Mouse (Mus musculus): ENCODE measurements at regions not wholly inside any gene's neighbourhood (a gene's known extent, or its start where the extent isn't known, plus 50 kb on each side); places are given as distances from the start of the nearest gene placed in this dataset.

GRCm38 (mm10) chr15:88408461-88409379 lies 191.4 kb upstream of the Zdhhc25 start:
- H3K27ac ChIP-seq (ENCODE audit: insufficient read depth, low read depth, low read length): no peak overlapping the region
- H3K36me3 ChIP-seq (ENCODE audit: control insufficient read depth, insufficient read depth, low read length): no peaks in the 10 kb centered on the region
- TF ChIP-seq CTCF (IDR thresholded peaks at IDR 0.05; ENCODE audit: extremely low read depth, insufficient read length, insufficient replicate concordance, low read depth, low read length): no peak
- WGBS: 84% methylated on average over 20 of the region's 20 CpGs
- no peak overlapping the region for H3K4me3 ChIP-seq (ENCODE audit: low read depth, low read length)
- H3K4me1 ChIP-seq (ENCODE audit: control insufficient read depth, insufficient read depth, insufficient read length, low read length): no peaks in the 10 kb centered on the region
- H3K27me3 ChIP-seq (ENCODE audit: control insufficient read depth, insufficient read depth, low read length): no peaks in the 10 kb centered on the region

DNA sequence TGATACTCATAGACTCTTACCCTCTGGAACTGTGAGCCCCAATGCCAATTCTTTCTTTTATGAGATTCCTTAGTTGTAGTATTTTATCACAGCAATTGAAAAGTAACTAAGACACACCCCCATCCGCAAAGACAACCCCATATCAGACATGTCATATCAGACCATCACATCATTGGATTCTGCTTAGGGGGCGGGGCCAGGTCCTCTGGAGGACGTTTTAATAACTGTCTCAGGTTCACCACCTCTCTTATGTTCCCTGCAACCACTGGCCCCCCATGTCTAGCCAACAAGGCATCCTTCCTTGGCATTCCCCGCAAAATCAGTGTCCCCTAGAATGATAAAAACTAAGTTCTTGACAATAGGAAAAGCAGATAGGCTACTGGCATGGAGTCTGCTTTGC lies 185.9 kb upstream of the Zdhhc25 start:
- 62% methylated on average over 4 of the region's 4 CpGs for WGBS
- Histone ChIP-seq H3K36me3 (ENCODE audit: control insufficient read depth, insufficient read depth, low read length) (no peaks in the 10 kb centered on the region), H3K4me1 (ENCODE audit: control insufficient read depth, insufficient read depth, insufficient read length, low read length) (no peaks in the 10 kb centered on the region), H3K27ac (ENCODE audit: insufficient read depth, low read depth, low read length) (no peak overlapping the region), H3K4me3 (ENCODE audit: low read depth, low read length) (no peak overlapping the region), H3K27me3 (ENCODE audit: control insufficient read depth, insufficient read depth, low read length) (no peaks in the 10 kb centered on the region)
- TF ChIP-seq POLR2A (IDR thresholded peaks at IDR 0.05; ENCODE audit: low read depth, low read length) (no peak), CTCF (IDR thresholded peaks at IDR 0.05; ENCODE audit: extremely low read depth, insufficient read length, insufficient replicate concordance, low read depth, low read length) (no peak)

GRCm38 (mm10) chr15:88418881-88419280 lies 181.2 kb upstream of the Zdhhc25 start:
- H3K4me3 ChIP-seq (ENCODE audit: low read depth, low read length): no peak overlapping the region
- H3K36me3 ChIP-seq (ENCODE audit: control insufficient read depth, insufficient read depth, low read length): no peaks in the 10 kb centered on the region
- H3K27me3 ChIP-seq (ENCODE audit: control insufficient read depth, insufficient read depth, low read length): no peaks in the 10 kb centered on the region
- WGBS: 73% methylated on average over 8 of the region's 8 CpGs
- no peak overlapping the region for H3K27ac ChIP-seq (ENCODE audit: insufficient read depth, low read depth, low read length)
- no peaks in the 10 kb centered on the region for H3K4me1 ChIP-seq (ENCODE audit: control insufficient read depth, insufficient read depth, insufficient read length, low read length)
- TF ChIP-seq CTCF (IDR thresholded peaks at IDR 0.05; ENCODE audit: extremely low read depth, insufficient read length, insufficient replicate concordance, low read depth, low read length) (no peak), POLR2A (IDR thresholded peaks at IDR 0.05; ENCODE audit: low read depth, low read length) (no peak)

GRCm38 (mm10) chr15:88428441-88428840 lies 171.7 kb upstream of the Zdhhc25 start:
- no peaks in the 10 kb centered on the region for H3K36me3 ChIP-seq (ENCODE audit: control insufficient read depth, insufficient read depth, low read length)
- H3K27ac ChIP-seq (ENCODE audit: insufficient read depth, low read depth, low read length): no peak overlapping the region
- H3K4me3 ChIP-seq (ENCODE audit: low read depth, low read length): no peak overlapping the region
- TF ChIP-seq POLR2A (IDR thresholded peaks at IDR 0.05; ENCODE audit: low read depth, low read length) (no peak), CTCF (IDR thresholded peaks at IDR 0.05; ENCODE audit: extremely low read depth, insufficient read length, insufficient replicate concordance, low read depth, low read length) (no peak)
- 75% methylated on average over 7 of the region's 7 CpGs for WGBS
- H3K4me1 ChIP-seq (ENCODE audit: control insufficient read depth, insufficient read depth, insufficient read length, low read length): no peaks in the 10 kb centered on the region
- H3K27me3 ChIP-seq (ENCODE audit: control insufficient read depth, insufficient read depth, low read length): no peaks in the 10 kb centered on the region

GRCm38 (mm10) chr15:88430941-88431340 lies 169.2 kb upstream of the Zdhhc25 start:
- H3K4me3 ChIP-seq (ENCODE audit: low read depth, low read length): no peak overlapping the region
- WGBS: 85% methylated on average over 7 of the region's 7 CpGs
- no peaks in the 10 kb centered on the region for H3K4me1 ChIP-seq (ENCODE audit: control insufficient read depth, insufficient read depth, insufficient read length, low read length)
- no peak for TF ChIP-seq POLR2A (IDR thresholded peaks at IDR 0.05; ENCODE audit: low read depth, low read length)
- no peak for TF ChIP-seq CTCF (IDR thresholded peaks at IDR 0.05; ENCODE audit: extremely low read depth, insufficient read length, insufficient replicate concordance, low read depth, low read length)
- H3K27ac ChIP-seq (ENCODE audit: insufficient read depth, low read depth, low read length): no peak overlapping the region
- no peaks in the 10 kb centered on the region for H3K27me3 ChIP-seq (ENCODE audit: control insufficient read depth, insufficient read depth, low read length)
- H3K36me3 ChIP-seq (ENCODE audit: control insufficient read depth, insufficient read depth, low read length): no peaks in the 10 kb centered on the region

DNA sequence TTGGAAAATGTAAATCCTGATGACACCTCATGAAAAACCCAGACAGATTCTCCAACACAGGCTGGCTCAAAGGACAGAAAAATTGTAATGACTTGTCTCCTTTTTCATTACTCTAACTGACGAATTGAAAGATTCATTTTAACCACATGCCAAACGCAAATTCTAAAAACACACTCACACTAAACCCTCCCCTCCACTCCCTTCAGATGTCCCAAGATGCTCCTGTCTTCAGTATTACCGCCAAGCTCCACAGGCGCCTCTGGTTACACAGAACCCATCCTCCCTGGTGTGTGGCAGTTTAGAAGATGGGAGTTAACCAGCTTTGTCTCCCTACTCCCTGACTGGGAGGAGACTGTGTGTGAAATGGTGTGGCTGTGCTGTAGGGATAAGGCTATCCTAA lies 151.8 kb upstream of the Zdhhc25 start:
- Histone ChIP-seq H3K4me3 (ENCODE audit: low read depth, low read length) (no peak overlapping the region), H3K27ac (ENCODE audit: insufficient read depth, low read depth, low read length) (no peak overlapping the region), H3K4me1 (ENCODE audit: control insufficient read depth, insufficient read depth, insufficient read length, low read length) (no peaks in the 10 kb centered on the region), H3K36me3 (ENCODE audit: control insufficient read depth, insufficient read depth, low read length) (no peaks in the 10 kb centered on the region), H3K27me3 (ENCODE audit: control insufficient read depth, insufficient read depth, low read length) (no peaks in the 10 kb centered on the region)
- 71% methylated on average over 4 of the region's 4 CpGs for WGBS
- TF ChIP-seq POLR2A (IDR thresholded peaks at IDR 0.05; ENCODE audit: low read depth, low read length): no peak

DNA sequence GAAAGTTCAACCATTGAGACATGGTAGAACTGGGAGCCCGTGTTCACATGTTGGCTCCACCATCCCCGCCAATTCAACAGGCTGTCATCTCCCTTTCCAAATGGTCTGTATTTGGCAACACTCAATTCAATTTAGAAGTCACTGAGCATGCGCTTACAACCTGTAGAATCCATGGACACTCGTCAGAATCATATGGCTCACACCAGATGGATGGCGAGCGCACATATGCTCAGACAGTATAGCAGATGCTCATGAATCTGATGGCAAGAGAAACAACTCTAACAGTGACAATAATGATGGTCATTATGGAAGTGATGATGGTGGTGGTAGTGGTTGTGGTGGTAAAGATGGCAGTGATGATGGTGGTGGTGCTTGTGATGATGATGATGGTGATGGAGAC lies 148.9 kb upstream of the Zdhhc25 start:
- 90% methylated on average over 6 of the region's 6 CpGs for WGBS
- Histone ChIP-seq H3K36me3 (ENCODE audit: control insufficient read depth, insufficient read depth, low read length) (no peaks in the 10 kb centered on the region), H3K4me1 (ENCODE audit: control insufficient read depth, insufficient read depth, insufficient read length, low read length) (no peaks in the 10 kb centered on the region), H3K27ac (ENCODE audit: insufficient read depth, low read depth, low read length) (no peak overlapping the region), H3K4me3 (ENCODE audit: low read depth, low read length) (no peak overlapping the region), H3K27me3 (ENCODE audit: control insufficient read depth, insufficient read depth, low read length) (no peaks in the 10 kb centered on the region)
- TF ChIP-seq POLR2A (IDR thresholded peaks at IDR 0.05; ENCODE audit: low read depth, low read length) (no peak), CTCF (IDR thresholded peaks at IDR 0.05; ENCODE audit: extremely low read depth, insufficient read length, insufficient replicate concordance, low read depth, low read length) (no peak)

All from small intestine, adult 2 months (tissue).